Mouse (Mus musculus) small intestine, adult 2 months (tissue): ENCODE results near the gene Slain1.
"Not testable (repeated sequence)": the region's sequence is repeated elsewhere in the genome, so short reads cannot be mapped to it uniquely, and the experiment has no call there.

Experiments
- CTCF ChIP-seq: fragments of 200-500 bp; IDR thresholded peaks from 2 replicates; pipeline ENCODE4 v1.5.1; 2012; ENCODE audit warnings: low read depth, mild to moderate bottlenecking, control low read depth, inconsistent platforms, low read length, moderate library complexity, mixed read lengths; ENCODE audit not compliant: insufficient replicate concordance, insufficient read length; ENCODE audit errors: extremely low read depth
- POLR2A ChIP-seq: fragments of 200-500 bp; IDR thresholded peaks from 2 replicates; pipeline ENCODE4 v1.6.1; 2012; ENCODE audit warnings: low read depth, mild to moderate bottlenecking, control low read depth, inconsistent platforms, low read length, moderate library complexity

DNA sequence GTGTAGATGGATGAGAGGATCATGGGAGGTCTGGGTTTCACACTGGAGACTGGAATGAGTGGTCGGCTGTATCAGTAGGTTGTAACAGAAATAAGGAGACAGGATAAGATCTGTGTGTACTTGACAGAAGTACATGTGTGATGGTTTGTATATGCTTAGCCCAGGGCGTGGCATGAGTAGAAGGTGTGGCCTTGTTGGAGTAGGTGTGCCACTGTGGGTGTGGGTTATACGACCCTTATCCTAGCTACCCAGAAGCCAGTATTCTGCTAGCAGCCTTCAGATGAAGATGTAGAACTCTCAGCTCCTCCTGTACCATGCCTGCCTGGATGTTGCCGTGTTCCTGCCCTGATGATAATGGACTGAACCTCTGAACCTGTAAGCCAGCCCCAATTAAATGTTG lies 100.6 kb downstream of the Slain1 start:
- TF ChIP-seq CTCF, POLR2A: not testable (repeated sequence)
